Mouse (Mus musculus) myocyte (in vitro differentiated cells): Measurements from ENCODE around the gene Sycp1. TPM values are rescaled to one million over a fixed set of nuclear protein-coding genes. Genes with fewer than 3 reads are reported as not detected.

ENCODE experiments used
- H3K27me3 ChIP-seq: one replicate; pipeline ENCODE4 v1.6.1; 2011; ENCODE audit not compliant: control insufficient read depth, insufficient read depth, insufficient read length
- H3K36me3 ChIP-seq: one replicate; pipeline ENCODE4 v1.6.1; 2011; ENCODE audit not compliant: control insufficient read depth, insufficient read depth
- H3K4me2 ChIP-seq: one replicate; pipeline ENCODE4 v1.6.1; 2011; ENCODE audit warnings: low read depth, control low read depth
- H3K4me3 ChIP-seq: one replicate; pipeline ENCODE4 v1.5.1; 2011; ENCODE audit warnings: mild to moderate bottlenecking, control low read depth, moderate library complexity
- H3K79me2 ChIP-seq: one replicate; pipeline ENCODE4 v1.6.1; 2011; ENCODE audit not compliant: control insufficient read depth, insufficient read depth
- H3ac ChIP-seq: one replicate; pipeline ENCODE4 v1.6.1; 2011; ENCODE audit not compliant: control insufficient read depth, insufficient read length
- CEBPB ChIP-seq: IDR thresholded peaks from 2 replicates; pipeline ENCODE4 v1.6.1; 2011; ENCODE audit warnings: mild to moderate bottlenecking, moderate library complexity; ENCODE audit not compliant: poor library complexity, insufficient read depth, severe bottlenecking
- E2F4 ChIP-seq: IDR thresholded peaks from one replicate; pipeline ENCODE4 v1.6.1; 2011; ENCODE audit warnings: mild to moderate bottlenecking, control low read depth, moderate library complexity; ENCODE audit not compliant: insufficient read depth
- MAX ChIP-seq: IDR thresholded peaks from one replicate; pipeline ENCODE4 v1.6.1; 2011; ENCODE audit warnings: low read depth, mild to moderate bottlenecking, control low read depth
- MYOD1 ChIP-seq, 3 experiments: IDR thresholded peaks; one replicate each; pipeline ENCODE4 v1.6.1; 2011; ENCODE audit warnings: control low read depth in 2 of 3, low read depth in 2 of 3, mild to moderate bottlenecking in 2 of 3, moderate library complexity in 1 of 3; ENCODE audit not compliant: insufficient read length in 2 of 3, control insufficient read depth in 1 of 3
- MYOG ChIP-seq, 3 experiments: IDR thresholded peaks; one replicate each; pipeline ENCODE4 v1.6.1; 2011; ENCODE audit warnings: control low read depth in 2 of 3, low read depth in 2 of 3, mild to moderate bottlenecking in 2 of 3; ENCODE audit not compliant: insufficient read length in 2 of 3, control insufficient read depth in 1 of 3, insufficient read depth in 1 of 3
- POLR2A ChIP-seq: IDR thresholded peaks from one replicate; pipeline ENCODE4 v1.6.1; 2011; ENCODE audit warnings: low read depth, mild to moderate bottlenecking, control low read depth, moderate library complexity; ENCODE audit not compliant: insufficient read length
- POLR2AphosphoS2 ChIP-seq: IDR thresholded peaks from one replicate; pipeline ENCODE4 v1.6.1; 2011; ENCODE audit warnings: low read depth, control low read depth; ENCODE audit not compliant: insufficient read length
- REST ChIP-seq: IDR thresholded peaks from one replicate; pipeline ENCODE4 v1.6.1; 2011; ENCODE audit warnings: mild to moderate bottlenecking, control low read depth, moderate library complexity; ENCODE audit not compliant: insufficient read depth, insufficient read length
- SRF ChIP-seq: IDR thresholded peaks from one replicate; pipeline ENCODE4 v1.6.1; 2011; ENCODE audit warnings: low read depth; ENCODE audit not compliant: control insufficient read depth, insufficient read length
- TCF12 ChIP-seq: IDR thresholded peaks from one replicate; pipeline ENCODE4 v1.6.1; 2011; ENCODE audit warnings: mild to moderate bottlenecking, control low read depth; ENCODE audit not compliant: poor library complexity, insufficient read depth, severe bottlenecking
- TCF3 ChIP-seq: IDR thresholded peaks from one replicate; pipeline ENCODE4 v1.6.1; 2011; ENCODE audit warnings: low read depth, control low read depth; ENCODE audit not compliant: insufficient read length
- USF1 ChIP-seq: IDR thresholded peaks from one replicate; pipeline ENCODE4 v1.6.1; 2011; ENCODE audit warnings: low read depth, mild to moderate bottlenecking, control low read depth, moderate library complexity
- polyA plus RNA-seq: library from polyadenylated mRNA; unstranded; fragments of >200 nt; fragmentation: generic; extraction: Trizol; gene quantifications from one replicate; pipeline ENCODE4 v1.2.1, GENCODE M21; 2012; ENCODE audit warnings: missing spikeins

The Sycp1 gene
- polyA plus RNA-seq, 1 experiment, result 0.17 TPM

GRCm38 (mm10) chr3:102880529-102880928 is 55.4 kb downstream of the Sycp1 start:
- Histone ChIP-seq H3K79me2 (no peaks in the 10 kb centered on the region), H3K27me3 (no peaks in the 10 kb centered on the region), H3ac (no peak overlapping the region), H3K36me3 (no peaks in the 10 kb centered on the region), H3K4me3 (no peak overlapping the region), H3K4me2 (no peak overlapping the region)
- TF ChIP-seq E2F4, result no peak
- TF ChIP-seq TCF12, result no peak
- no peak for TF ChIP-seq SRF
- TF ChIP-seq MYOG (IDR thresholded peaks at IDR 0.05; ENCODE audit: control insufficient read depth in 1 of 3, insufficient read depth in 1 of 3, insufficient read length in 2 of 3, low read depth in 2 of 3), result no peak
- no peak for TF ChIP-seq TCF3
- no peak for TF ChIP-seq MAX
- no peak for TF ChIP-seq CEBPB
- TF ChIP-seq POLR2A, result no peak
- no peak for TF ChIP-seq USF1
- TF ChIP-seq REST, result no peak
- no peak for TF ChIP-seq MYOD1 (IDR thresholded peaks at IDR 0.05; ENCODE audit: control insufficient read depth in 1 of 3, insufficient read length in 2 of 3, low read depth in 2 of 3)
- no peak for TF ChIP-seq POLR2AphosphoS2

DNA sequence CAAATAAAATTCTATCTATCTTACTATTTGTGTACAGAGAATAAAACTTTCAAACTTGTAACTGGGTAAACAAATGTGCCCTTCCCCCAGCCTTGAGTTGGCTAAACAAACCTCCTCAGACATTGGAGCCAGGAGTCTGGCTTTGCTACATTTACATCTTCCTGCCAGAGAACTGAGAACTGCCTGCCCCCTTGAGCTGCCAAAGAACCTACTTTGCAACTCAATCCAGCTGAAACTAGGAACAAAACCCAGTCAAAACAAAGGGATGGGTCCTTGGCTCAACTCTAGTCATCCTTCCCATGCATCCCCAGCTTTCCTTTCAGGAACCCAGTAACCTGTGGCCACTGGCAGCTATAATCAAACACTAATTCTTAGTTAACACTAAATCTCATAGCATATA is 87.2 kb downstream of the Sycp1 start:
- Histone ChIP-seq H3K4me3 (no peak overlapping the region), H3ac (no peak overlapping the region), H3K36me3 (no peaks in the 10 kb centered on the region), H3K4me2 (no peak overlapping the region), H3K27me3 (no peaks in the 10 kb centered on the region), H3K79me2 (no peaks in the 10 kb centered on the region)
- TF ChIP-seq CEBPB, result no peak
- no peak for TF ChIP-seq MYOG (IDR thresholded peaks at IDR 0.05; ENCODE audit: control insufficient read depth in 1 of 3, insufficient read depth in 1 of 3, insufficient read length in 2 of 3, low read depth in 2 of 3)
- no peak for TF ChIP-seq E2F4
- no peak for TF ChIP-seq MAX
- TF ChIP-seq TCF3, result no peak
- TF ChIP-seq TCF12, result no peak
- TF ChIP-seq REST, result no peak
- TF ChIP-seq MYOD1 (IDR thresholded peaks at IDR 0.05; ENCODE audit: control insufficient read depth in 1 of 3, insufficient read length in 2 of 3, low read depth in 2 of 3), result no peak
- no peak for TF ChIP-seq POLR2A
- TF ChIP-seq SRF, result no peak
- TF ChIP-seq USF1, result no peak
- no peak for TF ChIP-seq POLR2AphosphoS2

DNA sequence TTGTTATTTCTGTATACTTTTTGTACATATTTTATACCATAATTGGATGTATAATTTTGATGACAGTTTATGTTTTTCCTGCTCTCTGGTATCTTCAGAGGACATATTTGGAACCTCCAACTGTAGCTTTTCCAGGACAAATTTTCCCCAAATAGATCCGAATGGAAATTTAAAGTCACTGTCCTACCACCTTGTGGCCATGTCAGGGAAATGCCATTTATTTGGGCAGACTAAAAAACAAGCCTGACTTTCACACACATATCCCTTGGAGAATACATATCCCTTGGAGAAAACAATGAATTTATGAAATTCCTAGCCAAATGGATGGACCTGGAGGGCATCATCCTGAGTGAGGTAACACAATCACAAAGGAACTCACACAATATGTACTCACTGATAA is 93.5 kb downstream of the Sycp1 start:
- Histone ChIP-seq H3K4me3 (no peak overlapping the region), H3K79me2 (no peaks in the 10 kb centered on the region), H3K27me3 (no peaks in the 10 kb centered on the region), H3K4me2 (no peak overlapping the region), H3K36me3 (no peaks in the 10 kb centered on the region), H3ac (no peak overlapping the region)
- TF ChIP-seq TCF12, result no peak
- no peak for TF ChIP-seq E2F4
- TF ChIP-seq MYOG (IDR thresholded peaks at IDR 0.05; ENCODE audit: control insufficient read depth in 1 of 3, insufficient read depth in 1 of 3, insufficient read length in 2 of 3, low read depth in 2 of 3), result no peak
- TF ChIP-seq REST, result no peak
- no peak for TF ChIP-seq POLR2A

GRCm38 (mm10) chr3:102803937-102804336 is 132.0 kb downstream of the Sycp1 start:
- Histone ChIP-seq H3K79me2 (no peaks in the 10 kb centered on the region), H3ac (no peak overlapping the region), H3K4me3 (no peak overlapping the region), H3K27me3 (no peaks in the 10 kb centered on the region), H3K4me2 (no peak overlapping the region), H3K36me3 (no peaks in the 10 kb centered on the region)
- no peak for TF ChIP-seq USF1

DNA sequence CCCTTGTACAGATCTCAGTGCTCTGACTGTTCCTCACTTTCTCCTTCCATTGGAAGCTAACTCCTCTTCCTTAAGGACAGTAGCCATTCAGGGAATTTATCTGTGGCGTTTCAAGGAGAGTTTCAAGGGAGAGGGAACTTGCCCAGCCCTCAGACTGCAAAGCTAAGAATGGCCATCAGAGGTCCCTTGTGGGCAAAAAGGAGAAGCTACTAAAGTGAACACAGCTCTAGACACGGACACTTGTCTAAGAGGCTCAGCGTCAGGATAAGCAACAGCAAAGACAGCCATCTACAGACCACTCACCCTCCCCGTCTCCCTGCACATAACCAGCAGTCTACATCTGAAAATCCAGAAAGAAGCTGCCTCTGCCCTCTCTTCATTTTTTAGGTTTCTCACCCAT is 148.5 kb downstream of the Sycp1 start:
- Histone ChIP-seq H3ac (no peak overlapping the region), H3K4me3 (no peak overlapping the region), H3K36me3 (no peaks in the 10 kb centered on the region), H3K27me3 (no peaks in the 10 kb centered on the region), H3K4me2 (no peak overlapping the region), H3K79me2 (no peaks in the 10 kb centered on the region)
- TF ChIP-seq POLR2A (no peak), E2F4 (no peak), MYOD1 (IDR thresholded peaks at IDR 0.05; ENCODE audit: control insufficient read depth in 1 of 3, insufficient read length in 2 of 3, low read depth in 2 of 3) (no peak), CEBPB (no peak), SRF (no peak), TCF3 (no peak), REST (no peak), TCF12 (no peak), POLR2AphosphoS2 (no peak), MAX (no peak), MYOG (IDR thresholded peaks at IDR 0.05; ENCODE audit: control insufficient read depth in 1 of 3, insufficient read depth in 1 of 3, insufficient read length in 2 of 3, low read depth in 2 of 3) (no peak)
